Mouse (Mus musculus) lung, adult 2 months (tissue): ENCODE data around the gene Insc.

Experiments used
- CTCF ChIP-seq: fragments of 200-500 bp; IDR thresholded peaks from 2 replicates; pipeline ENCODE4 v1.5.1; 2011; ENCODE audit warnings: mild to moderate bottlenecking, low read length, control low read depth; ENCODE audit not compliant: insufficient read depth
- POLR2A ChIP-seq: fragments of 200-500 bp; IDR thresholded peaks from 2 replicates; pipeline ENCODE4 v1.6.1; 2011; ENCODE audit warnings: low read depth, mild to moderate bottlenecking, control low read depth, low read length, borderline replicate concordance; ENCODE audit errors: extremely low read depth

DNA sequence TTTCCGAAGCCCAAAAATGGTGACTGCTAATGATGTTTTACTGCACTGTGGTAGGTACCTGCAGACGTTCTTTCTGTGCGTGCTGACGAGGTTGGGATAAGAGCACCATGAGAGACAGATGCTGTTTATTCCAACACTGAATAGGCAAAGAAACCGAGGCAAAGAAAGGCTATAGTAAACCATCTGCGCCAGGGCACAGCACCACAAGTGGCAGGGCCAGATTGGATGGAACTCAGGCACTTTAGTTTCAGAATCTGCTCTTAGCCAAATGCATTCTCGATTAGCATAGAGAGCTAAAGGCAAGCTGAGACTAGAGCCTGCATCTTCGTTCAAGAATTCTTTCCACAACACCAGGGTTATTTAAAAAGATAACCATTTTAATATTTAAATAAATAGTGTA is 59.1 kb downstream of the Insc start:
- TF ChIP-seq POLR2A (no peak), CTCF (no peak)
